Mouse (Mus musculus): ENCODE data around the gene Nup107. TPM values are rescaled to one million over a fixed set of nuclear protein-coding genes. Genes with fewer than 3 reads are reported as not detected.

The Nup107 gene
- total and polyA plus RNA-seq, 3 experiments: 80.2 to 91.6 TPM; not detected in 1

GRCm38 (mm10) chr10:117801886-117802285, 9.4 kb upstream of the Nup107 start:
- TF ChIP-seq ZC3H11A (IDR thresholded peaks at IDR 0.05; ENCODE audit: low read depth, low read length) (no peak), MAFK (IDR thresholded peaks at IDR 0.05; ENCODE audit: borderline replicate concordance, low read depth, low read length) (no peak), RCOR1 (IDR thresholded peaks at IDR 0.05; ENCODE audit: low read depth, low read length) (no peak), GATA1 (IDR thresholded peaks at IDR 0.05; ENCODE audit: low read depth, low read length) (no peak), TAL1 (IDR thresholded peaks at IDR 0.05; ENCODE audit: low read length) (no peak), MXI1 (IDR thresholded peaks at IDR 0.05; ENCODE audit: low read depth, low read length) (no peak), KAT2A (conservative IDR thresholded peaks at IDR 0.05; ENCODE audit: low read depth, low read length) (no peak), EP300 (IDR thresholded peaks at IDR 0.05; ENCODE audit: low read depth in 1 of 2, low read length in 2 of 2) (no peak), SIN3A (IDR thresholded peaks at IDR 0.05; ENCODE audit: low read length) (no peak), NELFE (IDR thresholded peaks at IDR 0.05; ENCODE audit: low read depth, low read length) (no peak), ETS1 (IDR thresholded peaks at IDR 0.05; ENCODE audit: low read depth, low read length) (no peak), SMC3 (IDR thresholded peaks at IDR 0.05; ENCODE audit: low read depth, low read length) (no peak)
- H3K4me3 ChIP-seq (ENCODE audit: control insufficient read depth in 1 of 2, insufficient read depth in 1 of 2, low read depth in 2 of 2, low read length in 2 of 2): no peak overlapping the region
- H3K79me2 ChIP-seq (ENCODE audit: control insufficient read depth, insufficient read depth, low read length, poor library complexity): no peaks in the 10 kb centered on the region; the same call in 1 of the 2 replicates
- H3K9ac ChIP-seq (ENCODE audit: control insufficient read depth, low read depth, low read length, poor library complexity, severe bottlenecking): no peak overlapping the region
- no peak overlapping the region for H3K27ac ChIP-seq (ENCODE audit: control insufficient read depth, low read depth, low read length)
- H3K4me1 ChIP-seq (ENCODE audit: control insufficient read depth in 1 of 2, insufficient read depth in 2 of 2, low read length in 2 of 2): peaks cover 0 to 14% of the 10 kb centered on the region in 2 experiments; a peak in 2 of 4 replicates
- DNase-seq (ENCODE audit: low read depth, low spot score): no peak
- no peaks in the 10 kb centered on the region for H3K27me3 ChIP-seq (ENCODE audit: control insufficient read depth in 1 of 2, insufficient read depth in 2 of 2, low read length in 2 of 2)
- peaks cover 0 to 12% of the 10 kb centered on the region in 2 experiments; a peak in 2 of 4 replicates for H3K36me3 ChIP-seq (ENCODE audit: control insufficient read depth in 1 of 2, insufficient read depth in 2 of 2, low read length in 2 of 2)
- no peaks in the 10 kb centered on the region for H3K9me3 ChIP-seq (replicated peaks; ENCODE audit: insufficient read depth, low read length)

DNA sequence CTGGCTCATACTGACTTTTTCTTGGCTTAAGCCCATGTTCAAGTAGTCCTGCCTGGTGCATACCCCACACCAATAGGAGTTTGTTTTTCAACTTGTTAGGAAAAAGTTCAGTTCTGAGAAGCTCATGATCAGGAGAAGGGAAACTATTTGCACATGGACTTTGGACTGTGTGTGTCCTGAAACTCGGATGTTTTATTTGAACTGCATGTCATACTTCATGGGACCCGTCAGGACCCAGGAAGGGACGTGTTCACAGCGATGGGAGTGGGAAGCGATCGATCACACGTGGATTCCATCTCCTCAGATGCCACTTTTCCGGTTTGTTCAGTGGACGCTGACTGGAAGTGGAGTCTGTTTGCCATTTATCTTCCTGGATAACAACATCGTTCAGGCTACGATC, 7.3 kb upstream of the Nup107 start:
- H3K27me3 ChIP-seq (ENCODE audit: control insufficient read depth in 1 of 2, insufficient read depth in 2 of 2, low read length in 2 of 2): no peaks in the 10 kb centered on the region
- no peak for TF ChIP-seq JUND (IDR thresholded peaks at IDR 0.05; ENCODE audit: low read depth, low read length)
- TF ChIP-seq HCFC1 (IDR thresholded peaks at IDR 0.05; ENCODE audit: low read depth, low read length): no peak
- TF ChIP-seq BHLHE40 (IDR thresholded peaks at IDR 0.05; ENCODE audit: borderline replicate concordance, low read depth, low read length): no peak
- TF ChIP-seq NRF1 (IDR thresholded peaks at IDR 0.05; ENCODE audit: insufficient read depth, low read depth, low read length, poor library complexity, severe bottlenecking): no peak
- TF ChIP-seq TAL1 (IDR thresholded peaks at IDR 0.05; ENCODE audit: low read length): no peak
- no peak for TF ChIP-seq USF2 (IDR thresholded peaks at IDR 0.05; ENCODE audit: borderline replicate concordance in 1 of 2, insufficient read depth in 1 of 2, low read depth in 1 of 2, low read length in 2 of 2)
- no peak for TF ChIP-seq RCOR1 (IDR thresholded peaks at IDR 0.05; ENCODE audit: low read depth, low read length)
- no peak for TF ChIP-seq MAX (IDR thresholded peaks at IDR 0.05; ENCODE audit: low read length)
- TF ChIP-seq ETS1 (IDR thresholded peaks at IDR 0.05; ENCODE audit: low read depth, low read length): no peak
- H3K36me3 ChIP-seq (ENCODE audit: control insufficient read depth in 1 of 2, insufficient read depth in 2 of 2, low read length in 2 of 2): peaks cover 0 to 4% of the 10 kb centered on the region in 2 experiments; a peak in 2 of 4 replicates
- H3K79me2 ChIP-seq (ENCODE audit: control insufficient read depth, insufficient read depth, low read length, poor library complexity): no peaks in the 10 kb centered on the region; the same call in 1 of the 2 replicates
- DNase-seq (ENCODE audit: low read depth, low spot score): no peak
- no peaks in the 10 kb centered on the region for H3K9me3 ChIP-seq (replicated peaks; ENCODE audit: insufficient read depth, low read length)
- peaks cover 0 to 4% of the 10 kb centered on the region in 2 experiments; a peak in 2 of 4 replicates for H3K4me1 ChIP-seq (ENCODE audit: control insufficient read depth in 1 of 2, insufficient read depth in 2 of 2, low read length in 2 of 2)
- H3K9ac ChIP-seq (ENCODE audit: control insufficient read depth, low read depth, low read length, poor library complexity, severe bottlenecking): no peak overlapping the region
- H3K27ac ChIP-seq (ENCODE audit: control insufficient read depth, low read depth, low read length): no peak overlapping the region
- H3K4me3 ChIP-seq (ENCODE audit: control insufficient read depth in 1 of 2, insufficient read depth in 1 of 2, low read depth in 2 of 2, low read length in 2 of 2): no peak overlapping the region
